8 mouse cellular contexts compared by ENCODE assay signal in genomic region chr2:91284375-91285199, GRCm38 (mm10). TPM values are rescaled to one million over a fixed set of nuclear protein-coding genes. Genes with fewer than 3 reads are reported as not detected.
DNase-seq lines count a peak whose midpoint lies in the region; ATAC-seq and TF ChIP-seq lines count a peak whose summit lies in the region.

No protein-coding gene starts in this region.

- DNase-seq in forebrain, embryonic 14.5 days (ENCODE audit: low spot score), result peak; percentile 72
- no peak for DNase-seq in forebrain, embryonic 11.5 days (ENCODE audit: low spot score)
- DNase-seq in testis, postnatal 10 days (ENCODE audit: low spot score), result peak; percentile 67
- DNase-seq in testis, postnatal 14 days (ENCODE audit: low spot score), result no peak
- peak; percentile 36 to 41 for DNase-seq in left cerebral cortex, adult 2 months (ENCODE audit: extremely low spot score in 1 of 2, low spot score in 2 of 2)
- peak; percentile 69 for DNase-seq in right cerebral cortex, postnatal 14 days
- no peak for DNase-seq in urinary bladder, postnatal 36 days (ENCODE audit: low spot score in 2 of 2)

- no peak overlapping the region for H3K4me3 ChIP-seq in forebrain, embryonic 14.5 days (ENCODE audit: low read depth, low read length)
- no peak overlapping the region for H3K4me3 ChIP-seq in forebrain, embryonic 11.5 days (ENCODE audit: low read depth, low read length)
- H3K4me3 ChIP-seq in left cerebral cortex, adult 2 months, result no peak overlapping the region

- H3K36me3 ChIP-seq in forebrain, embryonic 14.5 days (ENCODE audit: control insufficient read depth, insufficient read depth, low read length), result peaks cover 16% of the 10 kb centered on the region
- H3K36me3 ChIP-seq in forebrain, embryonic 11.5 days (ENCODE audit: control insufficient read depth, insufficient read depth, low read length), result no peaks in the 10 kb centered on the region

- ATAC-seq in forebrain, embryonic 14.5 days, result peak; percentile 24; the same call in 1 of the 2 replicates
- ATAC-seq in forebrain, embryonic 11.5 days (replicated peaks; ENCODE audit: low FRiP score), result no peak
- ATAC-seq in megakaryocyte, adult 5-6 weeks (ENCODE audit: poor library complexity, severe bottlenecking), result no peak

- H3K27ac ChIP-seq in forebrain, embryonic 14.5 days (ENCODE audit: low read depth, low read length), result no peak overlapping the region
- H3K27ac ChIP-seq in forebrain, embryonic 11.5 days (ENCODE audit: low read depth, low read length), result no peak overlapping the region
- H3K27ac ChIP-seq in left cerebral cortex, adult 2 months, result peak overlapping the region; percentile 50

- WGBS in forebrain, embryonic 14.5 days, result 44% methylated on average over 13 of the region's 13 CpGs
- 76% methylated on average over 13 of the region's 13 CpGs for WGBS in forebrain, embryonic 11.5 days

- peaks cover 3% of the 10 kb centered on the region; the same call in 1 of the 2 replicates for H3K4me1 ChIP-seq in forebrain, embryonic 14.5 days (ENCODE audit: control insufficient read depth, insufficient read depth, low read length)
- H3K4me1 ChIP-seq in forebrain, embryonic 11.5 days (replicated peaks; ENCODE audit: control insufficient read depth, insufficient read depth, low read length), result no peaks in the 10 kb centered on the region

- H3K4me2 ChIP-seq in forebrain, embryonic 14.5 days (ENCODE audit: low read length), result 0 out of 2 replicates have a peak overlapping the region, but pooled peaks have one; percentile 7
- H3K4me2 ChIP-seq in forebrain, embryonic 11.5 days (ENCODE audit: low read depth, low read length, severe bottlenecking), result no peak overlapping the region

- peak overlapping the region; percentile 37 for H3K9ac ChIP-seq in forebrain, embryonic 14.5 days (ENCODE audit: low read length)
- H3K9ac ChIP-seq in forebrain, embryonic 11.5 days (ENCODE audit: low read length), result no peak overlapping the region; the same call in 1 of the 2 replicates

- TF ChIP-seq CTCF in left cerebral cortex, adult 2 months (IDR thresholded peaks at IDR 0.05), result no peak

- intact Hi-C loops in left cerebral cortex, adult 2 months (cut with DNase I), result loop anchor here (2.0 kb wide), 1 partner anchor 44 kb away; no protein-coding TSS in a partner anchor

- no peaks in the 10 kb centered on the region for H3K9me3 ChIP-seq in forebrain, embryonic 14.5 days (replicated peaks; ENCODE audit: control insufficient read depth, low read length)
- no peaks in the 10 kb centered on the region for H3K9me3 ChIP-seq in forebrain, embryonic 11.5 days (ENCODE audit: control insufficient read depth, low read length)

- H3K27me3 ChIP-seq in forebrain, embryonic 14.5 days (replicated peaks; ENCODE audit: control insufficient read depth, insufficient read depth, low read length), result no peaks in the 10 kb centered on the region
- no peaks in the 10 kb centered on the region for H3K27me3 ChIP-seq in forebrain, embryonic 11.5 days (ENCODE audit: control insufficient read depth, insufficient read depth, low read length)

RNA-seq across cellular contexts. Expression of gene Arfgap2, which starts 19.8 kb away (rescaled TPM):
- polyA plus RNA-seq in forebrain, embryonic 14.5 days (2014; fragmentation: Nextera tagmentation; extraction: Ambion mirVana), result 72.9 and 76.4 TPM in 2 replicates
- 84.0 and 89.1 TPM in 2 replicates for polyA plus RNA-seq in forebrain, embryonic 11.5 days (2014; fragmentation: Nextera tagmentation; extraction: Ambion mirVana)
- 10 to 100 TPM; 73.9 to 81.8 TPM for total RNA-seq in left cerebral cortex, adult 2 months (2021)
- 24.7 and 27.2 TPM in 2 replicates for total RNA-seq in megakaryocyte, adult 5-6 weeks (2015)
- total RNA-seq in megakaryocyte, adult 5-6 weeks (2017), result 26.9 and 27.1 TPM in 2 replicates

RNA-seq across cellular contexts. Expression of gene Pacsin3, which starts 28.8 kb away (rescaled TPM):
- polyA plus RNA-seq in forebrain, embryonic 14.5 days (2014; fragmentation: Nextera tagmentation; extraction: Ambion mirVana), result 16.9 and 19.1 TPM in 2 replicates
- 28.9 and 34.8 TPM in 2 replicates for polyA plus RNA-seq in forebrain, embryonic 11.5 days (2014; fragmentation: Nextera tagmentation; extraction: Ambion mirVana)
- total RNA-seq in left cerebral cortex, adult 2 months (2021), result 10 to 100 TPM; 42.7 to 46.9 TPM
- total RNA-seq in megakaryocyte, adult 5-6 weeks (2015), result not detected in 2 replicates
- total RNA-seq in megakaryocyte, adult 5-6 weeks (2017), result 0.29 TPM in 1 of 2 replicates, not detected in the other

RNA-seq across cellular contexts. Expression of gene Ddb2, which starts 47.8 kb away (rescaled TPM):
- 9.4 and 9.9 TPM in 2 replicates for polyA plus RNA-seq in forebrain, embryonic 14.5 days (2014; fragmentation: Nextera tagmentation; extraction: Ambion mirVana)
- polyA plus RNA-seq in forebrain, embryonic 11.5 days (2014; fragmentation: Nextera tagmentation; extraction: Ambion mirVana), result 9.9 and 10.8 TPM in 2 replicates
- 10 to 100 TPM; 11.7 to 14.4 TPM for total RNA-seq in left cerebral cortex, adult 2 months (2021)
- total RNA-seq in megakaryocyte, adult 5-6 weeks (2015), result 7.7 and 8.8 TPM in 2 replicates
- 7.3 TPM in 2 replicates for total RNA-seq in megakaryocyte, adult 5-6 weeks (2017)

Comparison
In these comparisons a context has a peak if more than half of its experiments do, and no peak if none do; other contexts are left out.
1. DNase-seq: peak in forebrain, embryonic 14.5 days (single experiment), testis, postnatal 10 days (single experiment), left cerebral cortex, adult 2 months (2 of 2) and right cerebral cortex, postnatal 14 days (single experiment); none in forebrain, embryonic 11.5 days (single experiment), testis, postnatal 14 days (single experiment) and urinary bladder, postnatal 36 days (0 of 2).
2. RNA of gene Pacsin3, which starts 28.8 kb away (total RNA-seq): 42.7 to 46.9 TPM in left cerebral cortex, adult 2 months; 0.29 TPM in megakaryocyte, adult 5-6 weeks; every median in the first group is over 10 times any median in the second.